Mouse (Mus musculus) lung, embryonic 16.5 days (tissue): ENCODE results near the gene Pabpc4. TPM values are rescaled to one million over a fixed set of nuclear protein-coding genes. Genes with fewer than 3 reads are reported as not detected.

Experiments used
- ATAC-seq: fragments of 200-750 bp; cut with Nextera tagmentation; 2 replicates; pipeline ENCODE4 v1.8.0; 2017; ENCODE audit warnings: low read depth, mild to moderate bottlenecking, moderate library complexity
- H3K27ac ChIP-seq: fragments of 300-500 bp; sonication (generic); 2 replicates; pipeline ENCODE4 v1.5.1; 2014; ENCODE audit warnings: mild to moderate bottlenecking, control low read depth, low read length
- H3K27me3 ChIP-seq: fragments of 300-500 bp; sonication (generic); 2 replicates; pipeline ENCODE4 v1.6.1; 2014; ENCODE audit warnings: low read depth, low read length, mixed read lengths; ENCODE audit not compliant: control insufficient read depth, insufficient read depth
- H3K36me3 ChIP-seq: fragments of 300-500 bp; sonication (generic); 2 replicates; pipeline ENCODE4 v1.6.1; 2014; ENCODE audit warnings: low read length; ENCODE audit not compliant: control insufficient read depth, insufficient read depth
- H3K4me1 ChIP-seq: fragments of 300-500 bp; sonication (generic); replicated peaks from 2 replicates; pipeline ENCODE4 v1.6.1; 2014; ENCODE audit warnings: low read length, mixed read lengths; ENCODE audit not compliant: control insufficient read depth, insufficient read depth
- H3K4me2 ChIP-seq: fragments of 300-500 bp; sonication (generic); 2 replicates; pipeline ENCODE4 v1.6.1; 2014; ENCODE audit warnings: low read depth, low read length, control low read depth
- H3K4me3 ChIP-seq: fragments of 300-500 bp; sonication (generic); 2 replicates; pipeline ENCODE4 v1.5.1; 2014; ENCODE audit warnings: mild to moderate bottlenecking, low read length, control low read depth
- H3K9ac ChIP-seq: fragments of 300-500 bp; sonication (generic); 2 replicates; pipeline ENCODE4 v1.6.1; 2014; ENCODE audit warnings: low read length, control low read depth
- H3K9me3 ChIP-seq: fragments of 300-500 bp; sonication (generic); 2 replicates; pipeline ENCODE4 v1.6.1; 2016; ENCODE audit warnings: low read length; ENCODE audit not compliant: control insufficient read depth
- WGBS: fragments of 180-500 bp; shearing (Covaris S2); extraction: QIAGEN DNeasy Blood & Tissue Kit; methylation state at CpG from one replicate; pipeline ENCODE4 v1.1.7; 2014; 5-methylcytosine and 5-hydroxymethylcytosine counted together
- polyA plus RNA-seq: library from polyadenylated mRNA; unstranded; fragments of >200 nt; fragmentation: Nextera tagmentation; extraction: Ambion mirVana; gene quantifications from 2 replicates; pipeline ENCODE4 v1.2.1, GENCODE M21; 2015

Pabpc4 gene
- polyA plus RNA-seq, 1 experiment from 2014 or later = 25.4 TPM

DNA sequence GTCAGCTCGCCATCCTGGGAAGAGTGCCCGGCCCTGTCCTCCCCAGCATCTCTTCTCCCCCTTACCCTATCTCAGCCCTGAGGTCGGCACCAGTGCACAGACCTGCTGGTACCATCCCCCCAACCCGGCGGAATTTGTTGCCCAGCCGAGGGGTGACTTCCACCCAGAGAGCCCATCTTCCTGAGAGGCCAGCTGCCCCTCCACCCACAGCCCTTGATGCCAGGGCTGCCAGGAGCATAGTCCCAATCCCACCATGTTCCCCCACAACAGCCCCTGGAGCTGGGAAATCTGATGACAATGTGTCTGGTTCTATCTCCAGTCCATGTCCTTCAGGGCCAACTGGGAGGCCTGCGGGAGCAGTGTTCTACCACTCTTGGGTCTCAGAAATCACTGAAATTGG, 15.9 kb upstream of the Pabpc4 start:
- Histone ChIP-seq H3K36me3 (no peaks in the 10 kb centered on the region), H3K9ac (no peak overlapping the region), H3K9me3 (no peaks in the 10 kb centered on the region), H3K4me1 (peaks cover 12% of the 10 kb centered on the region; the same call in 1 of the 2 replicates), H3K4me2 (no peak overlapping the region), H3K27me3 (no peaks in the 10 kb centered on the region), H3K4me3 (no peak overlapping the region), H3K27ac (no peak overlapping the region)
- WGBS = 78% methylated on average over 7 of the region's 7 CpGs
- no peak for ATAC-seq

DNA sequence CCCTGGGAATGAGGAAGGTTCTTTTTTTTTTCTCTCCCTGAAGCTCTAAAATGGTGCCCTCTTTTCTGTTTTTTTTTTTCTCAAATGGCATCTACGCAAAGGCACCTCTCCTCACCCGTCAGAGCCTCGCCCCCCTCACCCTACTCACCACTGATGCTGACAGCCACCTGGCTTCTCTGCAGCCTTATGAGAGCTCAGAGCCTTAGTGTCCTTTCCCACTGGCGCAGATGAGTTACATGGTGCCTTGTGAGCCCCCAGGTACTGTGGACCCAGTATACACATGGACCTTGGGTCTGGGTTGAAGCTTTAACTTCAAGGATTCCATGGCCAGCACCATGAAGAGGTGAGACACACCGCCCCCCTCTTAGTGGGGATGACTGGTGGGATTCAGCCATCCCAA, 15.5 kb upstream of the Pabpc4 start:
- no peak for ATAC-seq
- Histone ChIP-seq H3K27me3 (no peaks in the 10 kb centered on the region), H3K4me3 (no peak overlapping the region), H3K4me1 (peaks cover 12% of the 10 kb centered on the region; the same call in 1 of the 2 replicates), H3K27ac (peak overlapping the region; percentile 56), H3K4me2 (no peak overlapping the region), H3K36me3 (no peaks in the 10 kb centered on the region), H3K9me3 (no peaks in the 10 kb centered on the region), H3K9ac (no peak overlapping the region)
- WGBS = 90% methylated on average over 5 of the region's 5 CpGs

DNA sequence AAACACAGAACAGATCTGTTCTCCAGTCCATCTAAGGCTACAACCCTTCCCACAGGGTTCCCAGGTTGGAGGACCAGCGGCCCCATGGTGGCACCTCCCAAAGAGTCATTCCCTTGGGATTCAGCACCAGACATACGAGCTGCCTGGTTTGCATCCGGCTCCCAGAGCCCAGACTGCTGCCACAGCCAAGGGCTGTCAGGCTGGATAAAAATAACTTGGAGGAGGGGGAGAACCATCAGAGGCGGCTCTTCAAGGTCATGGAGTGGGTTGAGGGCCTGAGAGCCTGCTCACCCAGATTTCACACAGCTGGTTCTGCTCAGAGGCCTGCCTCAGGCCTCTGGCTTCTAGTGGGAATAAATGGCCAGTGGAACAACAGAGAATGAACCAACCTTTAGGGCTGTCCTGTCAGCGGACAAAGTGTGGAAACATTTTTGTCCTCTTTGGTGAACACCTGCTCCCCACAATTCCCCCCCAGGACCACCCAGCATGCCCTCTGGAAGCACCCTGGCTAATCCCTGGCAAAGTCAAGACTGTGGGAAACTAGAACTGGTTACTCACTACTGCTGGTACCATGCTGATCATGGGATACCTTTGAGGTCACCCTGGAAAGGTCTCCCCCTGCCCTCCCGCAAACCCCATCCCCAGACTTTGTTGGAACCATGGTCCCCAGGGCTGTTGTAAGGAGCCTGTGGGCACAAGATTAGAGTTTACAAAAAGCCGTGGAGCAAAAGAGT, 14.8 kb upstream of the Pabpc4 start:
- Histone ChIP-seq H3K27ac (peak overlapping the region; percentile 56), H3K9me3 (no peaks in the 10 kb centered on the region), H3K36me3 (no peaks in the 10 kb centered on the region), H3K4me3 (no peak overlapping the region), H3K4me1 (peaks cover 12% of the 10 kb centered on the region), H3K4me2 (no peak overlapping the region), H3K27me3 (no peaks in the 10 kb centered on the region), H3K9ac (no peak overlapping the region)
- 34% methylated on average over 7 of the region's 7 CpGs for WGBS
- ATAC-seq = peak; percentile 91

DNA sequence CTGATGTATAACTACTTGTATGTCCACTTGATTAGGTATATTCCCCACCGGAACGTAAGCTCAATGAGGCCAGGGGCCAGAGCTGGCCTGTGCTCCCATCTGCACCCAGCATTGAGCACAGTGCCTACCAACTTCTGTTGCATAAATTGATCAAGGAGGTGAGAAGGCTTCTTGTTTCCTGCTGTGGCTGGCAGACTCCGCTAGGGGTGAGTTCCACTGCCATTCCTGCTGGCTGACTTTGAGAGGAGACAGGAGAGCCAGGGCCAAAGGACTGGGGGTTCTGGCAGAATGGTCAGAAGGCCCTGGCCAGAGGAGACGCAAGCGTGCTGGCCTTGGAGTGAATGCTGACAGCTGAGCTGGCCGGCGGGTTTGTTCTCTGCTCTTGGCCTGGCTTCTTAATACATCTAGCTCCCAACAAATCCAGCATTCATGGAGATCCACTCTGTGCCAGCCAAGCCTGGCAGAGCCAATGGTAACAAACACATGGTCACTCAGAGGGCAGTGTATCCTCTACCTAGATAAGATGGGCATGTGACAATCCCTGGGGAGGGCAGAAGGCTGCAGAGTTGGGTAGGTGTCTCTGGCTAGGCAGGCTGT, 13.1 kb upstream of the Pabpc4 start:
- H3K9me3 ChIP-seq = no peaks in the 10 kb centered on the region
- no peak overlapping the region for H3K4me3 ChIP-seq
- no peak overlapping the region for H3K9ac ChIP-seq
- H3K4me2 ChIP-seq = no peak overlapping the region
- WGBS = 41% methylated on average over 7 of the region's 7 CpGs
- no peaks in the 10 kb centered on the region for H3K27me3 ChIP-seq
- H3K36me3 ChIP-seq = no peaks in the 10 kb centered on the region
- peaks cover 12% of the 10 kb centered on the region for H3K4me1 ChIP-seq
- H3K27ac ChIP-seq = no peak overlapping the region
- ATAC-seq = peak; percentile 21; the same call in 1 of the 2 replicates

DNA sequence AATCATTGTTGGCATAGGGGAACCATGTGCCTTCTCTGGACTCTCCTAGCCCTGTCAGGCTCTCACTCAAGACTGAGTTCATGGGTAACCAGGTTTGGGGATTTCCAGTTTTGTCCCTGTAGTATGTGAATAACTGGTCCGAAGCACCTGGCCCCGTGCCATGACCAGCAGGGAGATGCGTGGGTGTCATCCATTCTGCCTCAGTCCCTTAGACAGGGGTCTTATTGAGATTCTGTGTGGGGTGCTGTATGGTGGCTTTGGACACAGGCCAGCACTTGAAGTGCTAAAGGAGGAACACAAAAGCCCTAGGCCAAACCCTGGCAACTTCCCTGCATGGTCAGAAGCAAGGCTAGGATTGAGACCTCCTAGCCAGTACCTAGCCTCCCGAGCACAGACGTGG, 9.9 kb upstream of the Pabpc4 start:
- Histone ChIP-seq H3K27ac (no peak overlapping the region), H3K4me2 (no peak overlapping the region), H3K4me3 (no peak overlapping the region), H3K27me3 (no peaks in the 10 kb centered on the region), H3K9me3 (no peaks in the 10 kb centered on the region), H3K9ac (no peak overlapping the region), H3K4me1 (peaks cover 6% of the 10 kb centered on the region), H3K36me3 (no peaks in the 10 kb centered on the region)
- 70% methylated on average over 5 of the region's 5 CpGs for WGBS
- ATAC-seq = no peak

DNA sequence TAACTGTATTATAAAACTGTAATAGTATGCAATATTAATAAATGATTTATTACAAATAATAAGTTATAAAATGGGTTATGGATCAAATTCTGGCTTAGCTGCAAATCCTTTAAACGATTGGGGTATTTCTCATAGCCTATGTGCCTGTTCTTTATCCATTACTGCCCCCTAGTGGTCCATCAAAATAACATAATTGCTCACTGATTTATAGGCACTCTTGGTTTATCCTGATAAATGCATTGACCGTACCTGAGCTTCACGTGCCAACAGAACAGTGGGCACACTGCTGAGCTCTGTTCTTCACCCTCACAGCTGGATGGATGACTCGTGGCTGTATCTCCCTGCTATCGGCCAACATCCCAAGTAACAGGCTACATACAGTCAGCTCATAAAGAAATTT, 7.5 kb upstream of the Pabpc4 start:
- no peak overlapping the region for H3K4me2 ChIP-seq
- 12% methylated on average over 5 of the region's 5 CpGs for WGBS
- no peaks in the 10 kb centered on the region; the same call in 1 of the 2 replicates for H3K4me1 ChIP-seq
- no peaks in the 10 kb centered on the region for H3K36me3 ChIP-seq
- H3K27me3 ChIP-seq = no peaks in the 10 kb centered on the region
- H3K9ac ChIP-seq = no peak overlapping the region
- no peak overlapping the region for H3K4me3 ChIP-seq
- 0 out of 2 replicates have a peak, but pooled peaks have one; percentile 36 for ATAC-seq
- no peaks in the 10 kb centered on the region for H3K9me3 ChIP-seq
- no peak overlapping the region for H3K27ac ChIP-seq

DNA sequence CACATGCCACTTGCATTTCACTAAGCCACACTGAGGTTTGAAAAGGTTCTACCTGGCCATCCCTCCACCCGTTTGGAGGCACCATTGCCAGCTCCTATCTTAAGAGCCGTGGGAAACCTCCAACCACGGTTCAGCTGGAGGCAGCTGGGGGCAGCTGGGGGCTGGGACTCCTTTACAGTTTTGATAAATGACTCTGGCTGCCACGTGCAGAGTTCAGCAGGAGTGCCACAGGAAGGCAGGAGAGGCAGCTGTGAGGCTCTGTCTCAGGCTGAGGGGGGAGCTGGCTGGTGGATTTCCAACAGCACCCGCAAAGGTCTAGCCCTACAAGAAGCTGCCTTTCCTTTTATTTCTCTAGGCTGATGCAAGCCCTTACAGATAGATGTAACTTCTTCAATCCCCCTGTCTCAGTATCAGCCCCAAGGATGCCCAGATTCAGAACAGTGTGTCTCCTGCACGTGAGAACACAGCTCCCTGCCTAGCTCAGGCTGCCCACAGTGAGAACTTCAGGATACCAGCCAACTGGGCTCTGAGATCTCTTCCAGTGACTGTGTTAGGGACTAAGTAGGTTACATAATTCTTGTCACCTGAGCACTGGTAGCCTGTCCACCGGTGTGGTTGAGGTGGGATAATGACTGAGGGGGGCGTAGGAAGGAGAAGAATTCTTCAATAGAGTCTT, 1.9 kb upstream of the Pabpc4 start:
- Histone ChIP-seq H3K27me3 (no peaks in the 10 kb centered on the region), H3K4me2 (no peak overlapping the region), H3K27ac (no peak overlapping the region), H3K9me3 (no peaks in the 10 kb centered on the region), H3K4me1 (no peaks in the 10 kb centered on the region), H3K9ac (no peak overlapping the region), H3K4me3 (no peak overlapping the region), H3K36me3 (no peaks in the 10 kb centered on the region)
- ATAC-seq = peak; percentile 12; the same call in 1 of the 2 replicates
- 23% methylated on average over 8 of the region's 8 CpGs for WGBS

DNA sequence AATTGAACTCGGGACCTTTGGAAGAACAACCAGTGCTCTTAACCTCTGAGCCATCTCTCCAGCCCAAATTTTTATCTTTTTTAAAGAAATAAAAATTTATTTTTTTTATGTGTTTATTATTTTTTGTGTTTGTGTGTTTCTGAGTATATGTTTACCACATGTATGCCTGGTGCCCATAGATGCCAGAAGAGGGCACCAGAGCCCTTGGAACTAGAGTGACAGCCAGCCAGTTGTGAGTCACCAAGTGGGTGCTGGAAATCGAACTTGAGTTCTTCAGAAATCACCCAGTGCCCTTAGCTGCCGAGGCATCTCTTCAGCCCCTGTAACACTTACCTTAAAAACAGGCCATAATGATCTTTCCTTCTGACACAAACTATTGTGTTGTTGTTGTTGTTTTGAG, 8.9 kb downstream of the Pabpc4 start:
- H3K9ac ChIP-seq = no peak overlapping the region
- no peaks in the 10 kb centered on the region for H3K9me3 ChIP-seq
- no peak overlapping the region for H3K4me2 ChIP-seq
- no peak overlapping the region for H3K4me3 ChIP-seq
- no peaks in the 10 kb centered on the region for H3K27me3 ChIP-seq
- no peak for ATAC-seq
- H3K27ac ChIP-seq = no peak overlapping the region
- H3K4me1 ChIP-seq = no peaks in the 10 kb centered on the region
- no peaks in the 10 kb centered on the region for H3K36me3 ChIP-seq
- WGBS = 84% methylated on average over 3 of the region's 3 CpGs

DNA sequence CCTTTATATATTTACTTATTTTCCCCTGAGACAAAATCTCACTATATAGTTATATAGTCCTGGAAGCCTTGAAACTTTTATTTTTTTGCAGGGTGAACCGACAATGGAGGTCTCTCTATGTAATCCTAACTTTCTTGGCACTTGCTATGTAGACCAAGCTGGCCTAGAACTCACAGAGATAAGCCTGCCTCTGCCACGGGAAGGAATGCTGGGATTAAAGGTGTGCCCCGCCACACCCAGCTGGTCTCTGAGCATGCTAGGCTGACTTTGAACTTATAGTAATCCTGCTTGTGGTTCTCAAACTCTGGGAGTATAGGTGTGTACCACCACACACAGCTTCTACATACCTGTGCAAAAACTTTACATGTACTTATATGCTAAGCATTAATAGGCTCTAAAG, 18.0 kb downstream of the Pabpc4 start:
- Histone ChIP-seq H3K9ac (no peak overlapping the region), H3K27me3 (no peaks in the 10 kb centered on the region), H3K9me3 (no peaks in the 10 kb centered on the region), H3K4me1 (peaks cover 13% of the 10 kb centered on the region), H3K36me3 (no peaks in the 10 kb centered on the region), H3K27ac (no peak overlapping the region), H3K4me3 (no peak overlapping the region), H3K4me2 (no peak overlapping the region)
- 66% methylated on average over 3 of the region's 3 CpGs for WGBS
- ATAC-seq = no peak
